Mouse (Mus musculus): Measurements from ENCODE around the gene Ttc28.
"Not testable (repeated sequence)": the region's sequence is repeated elsewhere in the genome, so short reads cannot be mapped to it uniquely, and the experiment has no call there.

Ttc28 gene

GRCm38 (mm10) chr5:110879584-110880374 is at the start of gene Ttc28:
TSS of gene Ttc28 (plus strand) at chr5:110879803.
- peak; percentile 64 for DNase-seq (ENCODE audit: low spot score)

DNA sequence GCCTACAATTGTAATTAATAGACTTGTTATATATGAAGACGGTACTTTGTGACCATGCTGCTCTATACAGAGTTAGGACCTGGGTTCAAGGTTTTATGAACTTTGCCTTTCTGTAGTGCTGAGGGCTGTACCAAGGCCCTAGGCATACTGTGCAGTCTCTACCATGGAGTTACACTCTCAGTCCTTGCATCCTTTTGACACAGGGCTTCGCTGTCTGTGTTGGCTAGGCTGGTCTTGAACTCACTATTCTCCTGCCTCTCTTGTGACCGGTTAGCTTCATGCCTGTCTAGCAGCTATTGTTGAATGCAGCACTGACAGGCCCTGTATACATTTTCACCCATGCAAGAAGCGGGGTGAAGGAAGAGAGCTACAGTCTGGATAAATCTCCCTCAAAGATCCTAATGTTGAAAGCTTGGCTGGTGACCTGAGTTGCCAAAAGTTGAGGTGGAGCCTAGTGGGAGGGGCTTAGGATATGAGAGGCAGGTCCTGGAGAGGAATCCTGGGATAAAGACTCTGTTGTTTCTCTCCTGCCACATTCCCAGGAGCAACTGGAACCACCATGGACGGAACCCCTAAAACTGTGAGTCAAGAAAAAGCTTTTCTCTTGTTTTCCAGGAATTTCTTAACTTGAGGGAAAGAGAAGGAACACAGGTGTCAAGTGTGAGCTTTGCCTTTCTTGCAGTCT is 48.4 kb upstream of the Ttc28 start:
- DNase-seq (ENCODE audit: low spot score) = no peak

GRCm38 (mm10) chr5:110835959-110836358 is 43.6 kb upstream of the Ttc28 start:
- no peak for DNase-seq (ENCODE audit: low spot score)

- not testable (repeated sequence) for DNase-seq (ENCODE audit: low spot score)
These were observed 41.6 kb upstream of the Ttc28 start for GRCm38 (mm10) chr5:110838016-110838415.

GRCm38 (mm10) chr5:110839038-110839677 is 40.4 kb upstream of the Ttc28 start:
- no peak for DNase-seq (ENCODE audit: low spot score)

DNA sequence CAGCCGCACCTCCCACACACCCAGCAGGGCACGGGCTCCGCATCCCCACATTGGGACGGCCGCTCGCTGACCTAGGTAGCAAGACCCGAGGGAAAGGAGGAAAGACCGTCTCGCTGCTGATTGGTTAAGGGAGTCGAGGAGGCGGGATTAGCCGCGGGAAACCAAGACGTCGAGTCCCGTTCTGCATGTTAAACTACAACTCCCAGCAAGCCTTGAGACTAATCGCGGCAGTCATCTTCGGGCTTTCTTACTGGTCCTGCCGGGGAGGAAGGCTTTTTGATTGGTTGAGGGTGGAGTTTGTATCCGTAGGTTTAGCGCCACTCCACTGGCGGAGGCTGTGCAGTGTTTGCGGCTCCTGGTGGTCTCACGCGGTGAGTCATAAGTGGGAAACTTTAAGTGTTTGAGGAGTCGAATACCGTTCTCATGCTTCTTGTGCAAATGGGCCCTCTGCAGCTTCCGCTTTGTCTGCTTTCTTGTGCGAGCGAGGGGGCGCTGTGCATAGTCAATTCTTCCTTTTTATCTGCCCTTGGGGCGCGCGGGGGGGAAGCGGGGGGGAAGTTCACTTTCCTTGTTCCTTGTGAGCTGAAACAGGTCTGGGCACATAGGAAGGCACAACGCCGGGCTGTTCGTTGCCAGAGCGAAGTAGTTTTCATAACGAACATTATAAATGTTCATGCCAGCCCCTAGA is 39.8 kb upstream of the Ttc28 start, which contains the start of the genes Hscb and Chek2:
TSS of gene Hscb (minus strand) at position 100 of the 688 bp plus-strand sequence.
TSS of gene Chek2 (plus strand) at position 302 of the 688 bp plus-strand sequence.
- DNase-seq (ENCODE audit: low spot score) = peak; percentile 99

DNA sequence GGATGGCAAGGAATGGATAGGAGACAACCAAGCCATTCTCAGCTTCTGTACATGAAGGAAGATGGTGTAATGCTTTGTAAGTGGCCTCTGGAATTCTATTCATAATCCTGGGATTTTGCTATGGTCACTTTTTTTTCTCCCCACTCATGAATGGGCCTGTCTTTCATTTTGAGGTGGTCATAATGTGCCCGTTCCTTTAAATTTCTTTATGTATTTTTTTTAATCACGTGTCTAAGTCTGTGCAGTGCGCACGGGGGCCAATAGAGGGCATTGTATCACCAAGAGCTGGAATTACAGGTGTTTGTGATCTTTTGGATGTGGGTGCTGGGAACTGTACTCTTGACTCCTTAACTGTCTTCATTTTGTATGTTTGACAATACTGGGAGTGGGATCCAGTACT is 39.1 kb upstream of the Ttc28 start:
- peak; percentile 51 for DNase-seq (ENCODE audit: low spot score)

GRCm38 (mm10) chr5:110841046-110841862 is 38.3 kb upstream of the Ttc28 start:
- no peak for DNase-seq (ENCODE audit: low spot score)

DNA sequence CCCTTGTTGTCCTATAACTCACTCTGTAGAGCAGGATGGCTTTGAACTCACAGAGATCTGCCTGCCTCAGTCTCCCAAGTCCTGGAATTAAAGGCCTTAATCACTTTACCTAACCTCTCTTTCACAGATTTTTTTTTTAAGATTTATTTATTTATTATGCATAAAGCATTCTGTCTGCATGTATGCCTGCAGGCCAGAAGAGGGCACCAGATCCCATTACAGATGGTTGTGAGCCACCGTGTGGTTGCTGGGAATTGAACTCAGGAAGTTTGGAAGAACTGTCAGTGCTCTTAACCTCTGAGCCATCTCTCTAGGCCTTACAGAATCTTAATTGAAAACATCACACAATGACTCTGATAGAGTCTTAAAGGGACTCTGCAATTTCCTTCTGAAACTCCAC is 26.6 kb upstream of the Ttc28 start:
- no peak for DNase-seq (ENCODE audit: low spot score)

DNA sequence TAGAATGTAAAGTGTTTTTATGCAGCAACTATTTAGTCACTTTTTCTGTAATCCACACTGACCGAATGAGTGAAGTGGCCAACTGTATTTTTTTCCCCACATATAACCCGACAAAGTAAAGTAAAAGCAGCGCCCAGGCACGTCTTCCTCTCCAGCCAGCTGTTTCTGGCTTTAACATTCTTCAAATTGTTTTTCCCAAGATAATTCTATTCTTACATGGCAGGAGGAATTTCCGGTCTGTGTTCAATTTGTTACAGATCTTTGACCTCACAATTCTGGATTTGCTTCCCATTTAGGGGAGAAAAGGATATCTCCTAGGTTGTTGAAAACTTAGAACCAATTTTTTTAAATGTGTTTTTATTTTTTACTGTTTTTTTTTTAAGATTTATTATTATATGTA is 22.5 kb upstream of the Ttc28 start:
- no peak for DNase-seq (ENCODE audit: low spot score)

DNA sequence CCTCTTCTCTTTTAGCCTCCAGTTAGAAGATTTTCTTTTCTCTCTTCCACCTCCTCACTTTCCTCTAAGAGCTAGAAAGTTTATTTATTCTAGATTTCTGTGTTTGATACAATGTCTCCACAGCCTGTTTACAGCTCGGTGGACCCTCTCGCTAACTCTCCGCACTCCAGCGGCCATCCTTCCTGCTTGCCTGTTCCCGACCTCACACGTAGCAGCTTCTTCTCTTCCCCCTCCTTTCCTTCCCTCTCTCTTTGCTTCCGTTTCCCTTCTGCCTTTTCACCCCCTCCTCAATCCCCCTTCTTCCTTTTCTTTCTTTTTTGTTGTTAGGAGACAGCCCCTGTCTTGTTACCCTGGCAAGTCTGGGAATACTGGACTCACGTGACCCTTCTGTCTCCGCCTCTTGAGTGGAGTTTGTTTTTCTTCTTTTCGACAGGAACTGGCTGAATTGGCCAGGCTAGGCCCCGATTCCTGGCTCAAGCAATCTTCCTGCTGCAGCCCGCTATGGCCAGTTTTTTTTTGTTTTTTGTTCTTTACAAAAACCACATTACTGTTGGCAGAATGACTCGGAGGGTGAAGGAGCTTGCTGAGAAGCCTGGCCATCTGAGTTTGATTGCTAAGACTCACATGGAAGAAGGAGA is 20.5 kb upstream of the Ttc28 start:
- DNase-seq (ENCODE audit: low spot score) = peak; percentile 83

DNA sequence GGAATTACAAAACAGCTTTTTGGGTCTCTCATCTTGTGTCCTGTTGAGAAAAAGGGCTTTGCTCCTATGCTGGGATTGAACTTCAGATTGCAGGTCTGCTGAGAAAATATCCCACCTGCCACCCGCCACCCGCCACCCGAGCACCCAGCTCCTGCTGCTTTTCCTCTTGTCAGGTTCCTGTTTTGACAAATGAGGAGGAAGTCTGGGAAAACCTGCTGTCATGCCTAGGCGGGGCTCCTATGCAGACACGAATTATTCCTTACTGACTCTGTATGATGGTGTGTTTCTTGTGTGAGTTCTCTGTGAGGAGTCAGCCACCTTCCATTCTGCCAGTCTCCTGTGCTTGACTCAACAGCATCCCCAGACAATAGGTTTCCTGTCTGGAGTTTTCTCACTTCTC is 19.2 kb upstream of the Ttc28 start:
- no peak for DNase-seq (ENCODE audit: low spot score)

DNA sequence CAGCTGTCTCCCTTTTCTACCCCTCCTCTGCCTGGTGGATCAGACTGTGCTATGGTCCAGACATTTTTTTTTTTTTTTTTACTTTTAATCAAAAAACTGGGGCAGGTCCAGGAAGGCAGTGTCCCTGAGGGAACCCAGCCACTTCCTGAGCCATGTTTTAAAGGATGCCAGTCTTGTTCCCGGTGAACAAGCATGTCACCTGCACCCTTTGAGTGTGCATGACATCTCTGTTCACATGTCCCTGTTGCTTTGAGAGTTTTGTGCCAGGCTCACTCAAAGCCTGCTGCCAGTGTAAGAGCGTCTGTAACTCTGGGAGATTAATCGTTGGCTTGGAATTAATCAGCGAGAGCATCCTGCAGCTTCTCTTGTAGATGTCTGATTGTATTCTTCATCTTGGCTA is 11.1 kb upstream of the Ttc28 start:
- DNase-seq (ENCODE audit: low spot score) = no peak

- DNase-seq (ENCODE audit: low spot score) = no peak
These were observed 10.3 kb upstream of the Ttc28 start for GRCm38 (mm10) chr5:110869242-110869669.

DNA sequence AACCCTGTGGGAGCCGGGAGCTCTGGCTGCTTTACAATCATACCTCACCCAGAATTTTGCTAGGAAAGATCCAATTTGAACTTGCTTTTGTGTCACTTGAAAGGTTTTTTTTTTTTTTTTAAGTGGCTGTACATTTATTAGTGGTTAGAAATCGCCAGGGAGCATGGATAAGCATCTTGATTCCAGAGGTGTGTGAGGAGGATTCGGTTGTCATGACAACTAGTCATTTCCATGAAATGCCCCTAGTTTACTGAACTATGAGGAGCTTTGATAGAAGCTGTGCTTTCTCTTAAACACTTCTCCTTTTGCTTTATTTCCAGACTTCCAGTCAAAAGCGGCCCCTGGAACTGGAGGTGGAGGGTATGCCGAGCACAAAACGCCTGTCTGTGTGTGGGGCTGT is 6.4 kb upstream of the Ttc28 start:
- DNase-seq (ENCODE audit: low spot score) = no peak

- DNase-seq (ENCODE audit: low spot score) = peak; percentile 51
These were observed 4.9 kb upstream of the Ttc28 start for GRCm38 (mm10) chr5:110874711-110875110.

DNA sequence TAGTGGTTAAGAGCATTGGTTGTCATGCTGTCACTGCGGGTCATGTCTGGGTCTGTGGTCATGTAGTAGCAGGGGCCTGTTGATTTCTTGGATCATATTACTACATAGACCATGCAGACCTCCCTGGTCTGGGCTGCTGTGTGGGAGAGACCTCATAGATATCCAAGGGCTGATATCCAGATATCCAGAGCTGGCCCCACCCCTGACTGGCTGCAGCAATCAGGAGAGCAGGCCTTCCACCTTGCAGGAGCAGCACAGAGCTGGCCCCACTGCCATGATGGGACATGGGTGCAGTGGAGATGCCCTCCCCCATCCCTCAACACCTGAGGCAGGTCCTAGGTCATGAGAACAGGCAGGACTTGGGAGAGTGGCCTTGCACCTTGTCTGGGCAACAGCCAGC is 4.3 kb upstream of the Ttc28 start:
- no peak for DNase-seq (ENCODE audit: low spot score)

- no peak for DNase-seq (ENCODE audit: low spot score)
These were observed 1.7 kb upstream of the Ttc28 start for GRCm38 (mm10) chr5:110877666-110878505.

DNA sequence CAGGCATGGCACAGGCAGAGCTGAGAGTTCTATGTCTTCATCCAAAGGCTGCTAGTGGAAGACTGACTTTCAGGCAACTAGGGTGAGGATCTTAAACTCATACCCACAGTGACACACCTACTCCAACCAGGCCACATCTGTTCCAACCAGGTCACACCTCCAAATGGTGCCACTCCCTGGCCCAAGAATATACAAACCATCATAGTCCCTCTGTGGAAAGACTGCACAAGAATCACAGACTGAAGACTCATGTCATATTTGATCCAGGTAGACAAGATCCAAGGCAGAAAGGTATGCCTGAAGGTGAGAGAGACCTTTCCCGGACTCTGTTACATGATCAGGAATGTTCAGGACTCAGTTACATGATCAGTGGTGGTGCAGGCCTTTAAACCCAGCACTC is 1.1 kb upstream of the Ttc28 start:
- DNase-seq (ENCODE audit: low spot score) = not testable (repeated sequence)

DNA sequence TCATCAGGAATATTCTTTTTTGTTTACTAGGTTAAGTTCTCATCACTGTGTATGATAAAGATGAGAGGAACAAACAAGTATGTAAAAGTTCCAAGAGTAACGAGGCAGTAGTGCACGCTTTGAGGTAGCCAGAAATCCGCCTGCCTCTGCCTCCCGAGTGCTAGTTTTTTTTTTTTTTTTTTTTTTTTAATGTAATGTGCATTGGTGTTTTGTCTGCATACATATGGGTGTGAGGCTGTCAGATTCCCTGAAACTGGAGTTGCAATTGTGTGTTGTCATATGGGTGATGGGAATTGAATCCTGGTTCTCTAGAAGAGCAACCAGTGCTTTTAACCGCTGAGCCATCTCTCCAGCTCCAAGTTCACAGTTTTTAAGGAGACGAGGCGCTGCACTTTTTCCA is 561 bp upstream of the Ttc28 start:
- no peak for DNase-seq (ENCODE audit: low spot score)
